Mouse (Mus musculus) liver, postnatal 0 days (tissue): ENCODE measurements around the gene Ggcx.

ENCODE experiments used
- CTCF ChIP-seq: sonication (generic); IDR thresholded peaks from 2 replicates; pipeline ENCODE4 v1.5.1; 2016; ENCODE audit warnings: antibody characterized with exemption, low read depth
- EP300 ChIP-seq: IDR thresholded peaks from 2 replicates; pipeline ENCODE4 v1.6.1; 2016; ENCODE audit warnings: antibody characterized with exemption, low read depth, mild to moderate bottlenecking

- TF ChIP-seq CTCF (no peak), EP300 (no peak)
Observed at GRCm38 (mm10) chr6:72379377-72380130, 34.6 kb upstream of the Ggcx start.
